Mouse (Mus musculus) lung, embryonic 14.5 days (tissue): ENCODE results near the gene Crebrf. TPM values are rescaled to one million over a fixed set of nuclear protein-coding genes. Genes with fewer than 3 reads are reported as not detected.

Source experiments
- ATAC-seq: fragments of 200-750 bp; cut with Nextera tagmentation; 2 replicates; pipeline ENCODE4 v1.8.0; 2017; ENCODE audit warnings: mild to moderate bottlenecking, moderate TSS enrichment, moderate library complexity; ENCODE audit not compliant: insufficient read depth
- DNase-seq: peaks from one replicate; pipeline ENCODE4 v3.0.0-alpha.2; 2015
- H3K27ac ChIP-seq: fragments of 300-500 bp; sonication (generic); 2 replicates; pipeline ENCODE4 v1.5.1; 2014; ENCODE audit warnings: low read depth, mild to moderate bottlenecking, moderate library complexity
- H3K27me3 ChIP-seq: fragments of 300-500 bp; sonication (generic); 2 replicates; pipeline ENCODE4 v1.6.1; 2014; ENCODE audit warnings: low read length, control low read depth; ENCODE audit not compliant: insufficient read depth
- H3K36me3 ChIP-seq: fragments of 300-500 bp; sonication (generic); 2 replicates; pipeline ENCODE4 v1.6.1; 2014; ENCODE audit warnings: control low read depth; ENCODE audit not compliant: insufficient read depth
- H3K4me1 ChIP-seq: fragments of 300-500 bp; sonication (generic); 2 replicates; pipeline ENCODE4 v1.6.1; 2014; ENCODE audit warnings: antibody characterized with exemption, control low read depth; ENCODE audit not compliant: insufficient read depth
- H3K4me2 ChIP-seq: fragments of 300-500 bp; sonication (generic); 2 replicates; pipeline ENCODE4 v1.6.1; 2014; ENCODE audit warnings: mild to moderate bottlenecking
- H3K4me3 ChIP-seq: fragments of 300-500 bp; sonication (generic); 2 replicates; pipeline ENCODE4 v1.5.1; 2014; ENCODE audit warnings: low read depth, low read length
- H3K9ac ChIP-seq: fragments of 300-500 bp; sonication (generic); 2 replicates; pipeline ENCODE4 v1.6.1; 2014
- H3K9me3 ChIP-seq: fragments of 300-500 bp; sonication (generic); 2 replicates; pipeline ENCODE4 v1.6.1; 2016; ENCODE audit warnings: low read depth, low read length, control low read depth
- CTCF ChIP-seq: IDR thresholded peaks from 2 replicates; pipeline ENCODE4 v1.5.1; 2016; ENCODE audit warnings: antibody characterized with exemption, low read depth
- WGBS: fragments of 180-500 bp; shearing (Covaris S2); extraction: QIAGEN DNeasy Blood & Tissue Kit; methylation state at CpG from one replicate; pipeline ENCODE4 v1.1.7; 2014; 5-methylcytosine and 5-hydroxymethylcytosine counted together
- polyA plus RNA-seq: library from polyadenylated mRNA; unstranded; fragments of >200 nt; fragmentation: Nextera tagmentation; extraction: Ambion mirVana; gene quantifications from 2 replicates; pipeline ENCODE4 v1.2.1, GENCODE M21; 2014

Crebrf gene
- polyA plus RNA-seq, 1 experiment from 2014 or later = 5.6 TPM

- no peak for ATAC-seq
- Histone ChIP-seq H3K9ac (no peak overlapping the region), H3K4me1 (no peaks in the 10 kb centered on the region), H3K27me3 (no peaks in the 10 kb centered on the region), H3K4me3 (no peak overlapping the region), H3K27ac (no peak overlapping the region), H3K4me2 (no peak overlapping the region), H3K36me3 (peaks cover 83% of the 10 kb centered on the region), H3K9me3 (no peaks in the 10 kb centered on the region)
- TF ChIP-seq CTCF = no peak
- 80% methylated on average over 8 of the region's 8 CpGs for WGBS
- no peak for DNase-seq
These were observed 74.2 kb downstream of the Crebrf start for GRCm38 (mm10) chr17:26789460-26790268.

- ATAC-seq (no peak), DNase-seq (no peak)
- Histone ChIP-seq H3K27me3 (no peaks in the 10 kb centered on the region), H3K9ac (no peak overlapping the region), H3K36me3 (peaks cover 74% of the 10 kb centered on the region), H3K9me3 (no peaks in the 10 kb centered on the region), H3K27ac (no peak overlapping the region), H3K4me3 (no peak overlapping the region), H3K4me2 (no peak overlapping the region), H3K4me1 (no peaks in the 10 kb centered on the region)
- no peak for TF ChIP-seq CTCF
- WGBS = 87% methylated on average over 11 of the region's 11 CpGs
These were observed 75.1 kb downstream of the Crebrf start for GRCm38 (mm10) chr17:26790269-26791214.

GRCm38 (mm10) chr17:26791580-26791979, 76.1 kb downstream of the Crebrf start:
- no peak for TF ChIP-seq CTCF
- ATAC-seq = no peak
- Histone ChIP-seq H3K4me2 (no peak overlapping the region), H3K4me1 (no peaks in the 10 kb centered on the region), H3K36me3 (peaks cover 66% of the 10 kb centered on the region), H3K27ac (no peak overlapping the region), H3K27me3 (no peaks in the 10 kb centered on the region), H3K9ac (no peak overlapping the region), H3K4me3 (no peak overlapping the region), H3K9me3 (no peaks in the 10 kb centered on the region)
- WGBS = 79% methylated on average over 7 of the region's 7 CpGs
- no peak for DNase-seq

- Histone ChIP-seq H3K9me3 (no peaks in the 10 kb centered on the region), H3K9ac (no peak overlapping the region), H3K4me3 (no peak overlapping the region), H3K27ac (no peak overlapping the region), H3K4me1 (no peaks in the 10 kb centered on the region), H3K4me2 (no peak overlapping the region), H3K27me3 (no peaks in the 10 kb centered on the region), H3K36me3 (peaks cover 60% of the 10 kb centered on the region)
- no peak for TF ChIP-seq CTCF
- DNase-seq (no peak), ATAC-seq (no peak)
- 90% methylated on average over 15 of the region's 15 CpGs for WGBS
These were observed 76.6 kb downstream of the Crebrf start for GRCm38 (mm10) chr17:26792096-26792495.

- peaks cover 53% of the 10 kb centered on the region for H3K36me3 ChIP-seq
- no peaks in the 10 kb centered on the region for H3K9me3 ChIP-seq
- DNase-seq = no peak
- ATAC-seq = no peak
- 79% methylated on average over 5 of the region's 5 CpGs for WGBS
- no peak overlapping the region for H3K4me2 ChIP-seq
- H3K4me3 ChIP-seq = no peak overlapping the region
- no peaks in the 10 kb centered on the region for H3K4me1 ChIP-seq
- H3K9ac ChIP-seq = no peak overlapping the region
- H3K27ac ChIP-seq = no peak overlapping the region
- H3K27me3 ChIP-seq = no peaks in the 10 kb centered on the region
- no peak for TF ChIP-seq CTCF
These were observed 77.8 kb downstream of the Crebrf start for GRCm38 (mm10) chr17:26793068-26793765.

GRCm38 (mm10) chr17:26794744-26795143, 79.3 kb downstream of the Crebrf start:
- WGBS = 11% methylated on average over 3 of the region's 3 CpGs
- peak; percentile 82 for TF ChIP-seq CTCF
- Histone ChIP-seq H3K9ac (no peak overlapping the region), H3K4me3 (no peak overlapping the region), H3K4me2 (no peak overlapping the region), H3K27me3 (no peaks in the 10 kb centered on the region), H3K27ac (no peak overlapping the region), H3K9me3 (no peaks in the 10 kb centered on the region), H3K4me1 (no peaks in the 10 kb centered on the region), H3K36me3 (peaks cover 37% of the 10 kb centered on the region)
- ATAC-seq = no peak
- DNase-seq = peak; percentile 80
